25 mouse cellular contexts compared by ENCODE assay signal in the genomic region with DNA sequence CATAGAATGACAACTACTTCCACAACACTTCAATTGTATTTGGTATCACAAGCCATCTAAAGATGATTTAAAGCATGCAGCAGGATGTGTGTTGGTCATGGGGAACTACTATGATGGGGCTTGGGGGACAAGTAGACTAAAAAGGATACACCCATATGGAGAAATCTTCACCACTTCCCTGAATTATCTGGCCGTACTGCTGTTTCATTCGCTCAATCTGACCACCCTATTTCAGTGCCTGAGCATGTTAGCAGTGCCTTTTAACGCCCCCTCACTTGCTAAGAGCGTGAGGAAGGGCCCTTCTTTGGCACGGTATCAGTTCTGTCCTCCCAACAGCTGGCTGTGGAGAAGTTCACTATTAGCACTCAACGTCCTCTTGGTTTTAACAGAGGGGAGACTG.
DNase-seq lines count a peak whose midpoint lies in the region; ATAC-seq lines count a peak whose summit lies in the region.
"Had no signal": no experiment of that assay in that cellular context is flagged by ENCODE, and none has a peak within 500 bp of the region (broad histone marks: within the 10 kb centered on the region; RNA-seq: fewer than 3 reads in every experiment).

No protein-coding gene starts in this region.

- H3K9ac ChIP-seq in intestine, embryonic 14.5 days (ENCODE audit: low read length), result no peak overlapping the region
- no peak overlapping the region for H3K9ac ChIP-seq in intestine, embryonic 15.5 days
- H3K9ac ChIP-seq: embryonic facial prominence, embryonic 12.5 days; embryonic facial prominence, embryonic 15.5 days; forebrain, postnatal 0 days; heart, embryonic 13.5 days; hindbrain, embryonic 12.5 days; hindbrain, embryonic 15.5 days had no signal

- H3K4me3 ChIP-seq in intestine, embryonic 14.5 days (ENCODE audit: low read depth, low read length), result no peak overlapping the region
- H3K4me3 ChIP-seq in intestine, embryonic 15.5 days (replicated peaks), result no peak overlapping the region
- H3K4me3 ChIP-seq: embryonic facial prominence, embryonic 12.5 days; embryonic facial prominence, embryonic 15.5 days; gastrocnemius, adult 2 months; heart, adult 2 months; heart, embryonic 10.5 days; heart, embryonic 13.5 days; hindbrain, embryonic 12.5 days; hindbrain, embryonic 15.5 days had no signal

- no peaks in the 10 kb centered on the region for H3K36me3 ChIP-seq in intestine, embryonic 14.5 days (ENCODE audit: control insufficient read depth, insufficient read depth, low read length)
- H3K36me3 ChIP-seq in intestine, embryonic 15.5 days, result no peaks in the 10 kb centered on the region
- H3K36me3 ChIP-seq: embryonic facial prominence, embryonic 12.5 days; embryonic facial prominence, embryonic 15.5 days; heart, embryonic 10.5 days; heart, embryonic 13.5 days; hindbrain, embryonic 12.5 days; hindbrain, embryonic 15.5 days had no signal

- no peak for ATAC-seq in intestine, embryonic 14.5 days (replicated peaks; ENCODE audit: low FRiP score, low TSS enrichment, low read depth)
- ATAC-seq in intestine, embryonic 15.5 days, result no peak
- peak; percentile 92 for ATAC-seq in granulocyte monocyte progenitor cell, adult 5-6 weeks (replicated peaks; ENCODE audit: poor library complexity, severe bottlenecking)
- peak; percentile 86 for ATAC-seq in megakaryocyte progenitor cell, adult 5-6 weeks (replicated peaks; ENCODE audit: poor library complexity)
- ATAC-seq: activated CD4-positive, CD25-positive, alpha-beta regulatory T cell, adult 4 months; forebrain, embryonic 14.5 days had no signal

- H3K27ac ChIP-seq in intestine, embryonic 14.5 days (ENCODE audit: low read depth), result 0 out of 2 replicates have a peak overlapping the region, but pooled peaks have one; percentile 2
- H3K27ac ChIP-seq in intestine, embryonic 15.5 days, result no peak overlapping the region
- H3K27ac ChIP-seq: embryonic facial prominence, embryonic 12.5 days; embryonic facial prominence, embryonic 15.5 days; gastrocnemius, adult 2 months; heart, adult 2 months; heart, embryonic 10.5 days; heart, embryonic 13.5 days; hindbrain, embryonic 12.5 days; hindbrain, embryonic 15.5 days had no signal

- no peak overlapping the region for H3K4me2 ChIP-seq in intestine, embryonic 14.5 days (ENCODE audit: low read length)
- no peak overlapping the region for H3K4me2 ChIP-seq in intestine, embryonic 15.5 days (replicated peaks)
- H3K4me2 ChIP-seq: embryonic facial prominence, embryonic 12.5 days; embryonic facial prominence, embryonic 15.5 days; heart, embryonic 13.5 days; hindbrain, embryonic 12.5 days; hindbrain, embryonic 15.5 days had no signal

- DNase-seq in intestine, embryonic 14.5 days (ENCODE audit: low spot score), result no peak
- no peak for DNase-seq in yolk sac, embryonic 10.5 days (ENCODE audit: low spot score)
- no peak for DNase-seq in spleen, postnatal 4 days (ENCODE audit: low spot score in 2 of 2)
- DNase-seq: adrenal gland, adult 8-10 months; adrenal gland, postnatal 25 days; cerebellum, adult 18-20 months; cerebellum, adult 9-10 months; cerebellum, postnatal 14 days; forebrain, postnatal 0 days; gastrocnemius, adult 2 months; gastrocnemius, postnatal 14 days; heart, adult 2 months; heart, postnatal 14 days; heart, postnatal 4 days had no signal

- no peaks in the 10 kb centered on the region; the same call in 1 of the 2 replicates for H3K4me1 ChIP-seq in intestine, embryonic 14.5 days (replicated peaks; ENCODE audit: control insufficient read depth, insufficient read depth, low read length)
- H3K4me1 ChIP-seq in intestine, embryonic 15.5 days (replicated peaks), result peaks cover 3% of the 10 kb centered on the region; the same call in 1 of the 2 replicates
- H3K4me1 ChIP-seq: embryonic facial prominence, embryonic 12.5 days; embryonic facial prominence, embryonic 15.5 days; heart, embryonic 10.5 days; heart, embryonic 13.5 days; hindbrain, embryonic 15.5 days had no signal

- 0 out of 2 replicates have a peak, but pooled peaks cover 16% of the 10 kb centered on the region for H3K27me3 ChIP-seq in intestine, embryonic 14.5 days (replicated peaks; ENCODE audit: control insufficient read depth, insufficient read depth, low read length)
- H3K27me3 ChIP-seq in intestine, embryonic 15.5 days (replicated peaks), result peaks cover 4% of the 10 kb centered on the region; the same call in 1 of the 2 replicates

- H3K9me3 ChIP-seq in intestine, embryonic 14.5 days (ENCODE audit: control insufficient read depth, low read length), result no peaks in the 10 kb centered on the region
- no peaks in the 10 kb centered on the region for H3K9me3 ChIP-seq in intestine, embryonic 15.5 days
- H3K9me3 ChIP-seq: embryonic facial prominence, embryonic 12.5 days; embryonic facial prominence, embryonic 15.5 days; heart, embryonic 10.5 days; heart, embryonic 13.5 days; hindbrain, embryonic 12.5 days; hindbrain, embryonic 15.5 days had no signal

- 71% methylated on average over 6 of the region's 6 CpGs for WGBS in intestine, embryonic 14.5 days
- 74% methylated on average over 6 of the region's 6 CpGs for WGBS in intestine, embryonic 15.5 days

Comparison
In these comparisons a context has a peak if more than half of its experiments do, and no peak if none do; other contexts are left out.
1. ATAC-seq: peak in granulocyte monocyte progenitor cell, adult 5-6 weeks (single experiment) and megakaryocyte progenitor cell, adult 5-6 weeks (single experiment); none in intestine, embryonic 14.5 days (single experiment) and intestine, embryonic 15.5 days (single experiment).